Mouse (Mus musculus): ENCODE results near the gene Pias3.
A peak's percentile ranks its signal among the peaks of the same experiment; 100 is the strongest.
"Not testable (repeated sequence)": the region's sequence is repeated elsewhere in the genome, so short reads cannot be mapped to it uniquely, and the experiment has no call there.

The Pias3 gene

GRCm38 (mm10) chr3:96696198-96696765, at the start of gene Pias3:
Pias3 (plus strand) TSS chr3:96696384.
- DNase-seq (ENCODE audit: low read depth, low spot score): no peak

GRCm38 (mm10) chr3:96647365-96647764, 48.8 kb upstream of the Pias3 start:
- DNase-seq (ENCODE audit: low read depth, low spot score): no peak

- DNase-seq (ENCODE audit: low read depth, low spot score): no peak
Observed at GRCm38 (mm10) chr3:96660901-96661300, 35.3 kb upstream of the Pias3 start.

GRCm38 (mm10) chr3:96662731-96663316, 33.4 kb upstream of the Pias3 start:
- no peak for DNase-seq (ENCODE audit: low read depth, low spot score)

GRCm38 (mm10) chr3:96663432-96664239, 32.5 kb upstream of the Pias3 start:
- DNase-seq (ENCODE audit: low read depth, low spot score): peak; percentile 69

GRCm38 (mm10) chr3:96665732-96666363, 30.3 kb upstream of the Pias3 start:
- DNase-seq (ENCODE audit: low read depth, low spot score): not testable (repeated sequence)

- DNase-seq (ENCODE audit: low read depth, low spot score): no peak
Observed at GRCm38 (mm10) chr3:96666916-96667315, 29.3 kb upstream of the Pias3 start.

- DNase-seq (ENCODE audit: low read depth, low spot score): no peak
Observed at GRCm38 (mm10) chr3:96667316-96667715, 28.9 kb upstream of the Pias3 start.

GRCm38 (mm10) chr3:96668424-96669067, 27.6 kb upstream of the Pias3 start:
- DNase-seq (ENCODE audit: low read depth, low spot score): no peak

GRCm38 (mm10) chr3:96669727-96670468, 26.3 kb upstream of the Pias3 start, which contains the start of gene Ankrd35:
Ankrd35 (plus strand) TSS chr3:96670131.
- DNase-seq (ENCODE audit: low read depth, low spot score): peak; percentile 30

GRCm38 (mm10) chr3:96671519-96671918, 24.7 kb upstream of the Pias3 start:
- no peak for DNase-seq (ENCODE audit: low read depth, low spot score)

- DNase-seq (ENCODE audit: low read depth, low spot score): no peak
Observed at GRCm38 (mm10) chr3:96673514-96673913, 22.7 kb upstream of the Pias3 start.

GRCm38 (mm10) chr3:96674442-96674841, 21.7 kb upstream of the Pias3 start:
- no peak for DNase-seq (ENCODE audit: low read depth, low spot score)

GRCm38 (mm10) chr3:96675171-96675570, 21.0 kb upstream of the Pias3 start:
- no peak for DNase-seq (ENCODE audit: low read depth, low spot score)

- no peak for DNase-seq (ENCODE audit: low read depth, low spot score)
Observed at GRCm38 (mm10) chr3:96675690-96676089, 20.5 kb upstream of the Pias3 start.

GRCm38 (mm10) chr3:96678456-96678855, 17.7 kb upstream of the Pias3 start:
- no peak for DNase-seq (ENCODE audit: low read depth, low spot score)

- DNase-seq (ENCODE audit: low read depth, low spot score): no peak
Observed at GRCm38 (mm10) chr3:96679159-96679674, 17.0 kb upstream of the Pias3 start.

- DNase-seq (ENCODE audit: low read depth, low spot score): no peak
Observed at GRCm38 (mm10) chr3:96680269-96680956, 15.8 kb upstream of the Pias3 start.

GRCm38 (mm10) chr3:96683496-96683895, 12.7 kb upstream of the Pias3 start:
- DNase-seq (ENCODE audit: low read depth, low spot score): no peak

GRCm38 (mm10) chr3:96684151-96684821, 11.9 kb upstream of the Pias3 start:
- no peak for DNase-seq (ENCODE audit: low read depth, low spot score)

Data from brain, embryonic 18.5 days (tissue).